Mouse (Mus musculus) testis, adult 2 months (tissue): Measurements from ENCODE around the gene 1500009C09Rik.

Experiments used
- CTCF ChIP-seq: fragments of 200-500 bp; IDR thresholded peaks from 2 replicates; pipeline ENCODE4 v1.5.1; 2012; ENCODE audit warnings: low read depth, mild to moderate bottlenecking, inconsistent platforms, low read length, moderate library complexity; ENCODE audit not compliant: control insufficient read depth, insufficient read depth, insufficient replicate concordance
- POLR2A ChIP-seq: fragments of 200-500 bp; IDR thresholded peaks from 2 replicates; pipeline ENCODE4 v1.6.1; 2012; ENCODE audit warnings: low read depth, mild to moderate bottlenecking, inconsistent platforms, low read length, moderate library complexity; ENCODE audit not compliant: control insufficient read depth

DNA sequence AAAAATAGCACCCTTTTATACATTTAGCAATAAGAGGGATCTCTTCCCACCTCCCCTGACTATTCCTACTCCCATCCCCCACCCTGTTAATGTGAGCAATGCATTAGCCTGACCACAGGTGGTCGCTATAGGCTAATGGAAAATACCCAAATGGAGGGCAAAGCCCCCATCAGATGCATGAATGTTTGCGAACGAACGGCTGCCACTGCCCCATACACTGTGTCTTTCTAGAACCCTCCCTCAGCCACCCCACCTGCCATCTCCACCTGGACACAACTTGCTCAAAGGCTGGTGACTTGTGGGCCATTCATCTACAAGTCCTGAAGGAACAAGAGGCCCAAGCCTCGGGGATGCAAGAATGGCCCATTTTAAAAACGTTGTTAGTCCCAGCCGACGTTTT, 41.9 kb downstream of the 1500009C09Rik start:
- TF ChIP-seq CTCF (no peak), POLR2A (no peak)
